Mouse (Mus musculus): Measurements from ENCODE around the gene Klf7. TPM values are rescaled to one million over a fixed set of nuclear protein-coding genes. Genes with fewer than 3 reads are reported as not detected.

Klf7 gene
- total and polyA plus RNA-seq, 3 experiments: 1.6 to 3.1 TPM; not detected in 1

- Histone ChIP-seq H3K9ac (ENCODE audit: control insufficient read depth, low read depth, low read length, poor library complexity, severe bottlenecking) (no peak overlapping the region), H3K4me3 (ENCODE audit: control insufficient read depth in 1 of 2, insufficient read depth in 1 of 2, low read depth in 2 of 2, low read length in 2 of 2) (no peak overlapping the region), H3K27ac (ENCODE audit: control insufficient read depth, low read depth, low read length) (no peak overlapping the region), H3K4me1 (ENCODE audit: control insufficient read depth in 1 of 2, insufficient read depth in 2 of 2, low read length in 2 of 2) (no peaks in the 10 kb centered on the region), H3K79me2 (ENCODE audit: control insufficient read depth, insufficient read depth, low read length, poor library complexity) (no peaks in the 10 kb centered on the region), H3K9me3 (replicated peaks; ENCODE audit: insufficient read depth, low read length) (no peaks in the 10 kb centered on the region), H3K36me3 (ENCODE audit: control insufficient read depth in 1 of 2, insufficient read depth in 2 of 2, low read length in 2 of 2) (no peaks in the 10 kb centered on the region), H3K27me3 (ENCODE audit: control insufficient read depth in 1 of 2, insufficient read depth in 2 of 2, low read length in 2 of 2) (no peaks in the 10 kb centered on the region; a peak in 1 of 4 replicates)
- no peak for DNase-seq (ENCODE audit: low read depth, low spot score)
- TF ChIP-seq HCFC1 (IDR thresholded peaks at IDR 0.05; ENCODE audit: low read depth, low read length) (no peak), ETS1 (IDR thresholded peaks at IDR 0.05; ENCODE audit: low read depth, low read length) (no peak), ZKSCAN1 (IDR thresholded peaks at IDR 0.05; ENCODE audit: low read depth, low read length) (no peak), UBTF (IDR thresholded peaks at IDR 0.05; ENCODE audit: borderline replicate concordance, insufficient read depth, low read depth, low read length) (no peak), POLR2A (IDR thresholded peaks at IDR 0.05; ENCODE audit: control insufficient read depth in 1 of 2, insufficient read depth in 1 of 2, low read depth in 1 of 2, low read length in 2 of 2, poor library complexity in 1 of 2) (no peak), E2F4 (IDR thresholded peaks at IDR 0.05; ENCODE audit: borderline replicate concordance, low read depth, low read length) (no peak), MXI1 (IDR thresholded peaks at IDR 0.05; ENCODE audit: low read depth, low read length) (no peak), ZMIZ1 (IDR thresholded peaks at IDR 0.05; ENCODE audit: low read depth, low read length) (no peak), MYC (IDR thresholded peaks at IDR 0.05; ENCODE audit: low read depth, low read length) (no peak), POLR2AphosphoS2 (IDR thresholded peaks at IDR 0.05; ENCODE audit: low read length) (no peak), CHD1 (IDR thresholded peaks at IDR 0.05; ENCODE audit: low read depth, low read length) (no peak), CHD2 (IDR thresholded peaks at IDR 0.05; ENCODE audit: low read length) (no peak), NRF1 (IDR thresholded peaks at IDR 0.05; ENCODE audit: insufficient read depth, low read depth, low read length, poor library complexity, severe bottlenecking) (no peak), GATA1 (IDR thresholded peaks at IDR 0.05; ENCODE audit: low read depth, low read length) (no peak), ZC3H11A (IDR thresholded peaks at IDR 0.05; ENCODE audit: low read depth, low read length) (no peak), CTCF (IDR thresholded peaks at IDR 0.05 in 2 of 3, conservative IDR thresholded peaks at IDR 0.05 in 1 of 3; ENCODE audit: control insufficient read depth in 1 of 3, insufficient read depth in 1 of 3, low read depth in 2 of 3, low read length in 3 of 3, poor library complexity in 1 of 3, severe bottlenecking in 1 of 3) (no peak), MAZ (IDR thresholded peaks at IDR 0.05; ENCODE audit: low read depth, low read length) (no peak), MAFK (IDR thresholded peaks at IDR 0.05; ENCODE audit: borderline replicate concordance, low read depth, low read length) (no peak), GABPA (IDR thresholded peaks at IDR 0.05; ENCODE audit: low read depth, low read length) (no peak)
Measured at GRCm38 (mm10) chr1:64149185-64149584, 27.1 kb upstream of the Klf7 start.

- Histone ChIP-seq H3K4me3 (ENCODE audit: control insufficient read depth in 1 of 2, insufficient read depth in 1 of 2, low read depth in 2 of 2, low read length in 2 of 2) (no peak overlapping the region), H3K9ac (ENCODE audit: control insufficient read depth, low read depth, low read length, poor library complexity, severe bottlenecking) (no peak overlapping the region), H3K9me3 (replicated peaks; ENCODE audit: insufficient read depth, low read length) (no peaks in the 10 kb centered on the region), H3K79me2 (ENCODE audit: control insufficient read depth, insufficient read depth, low read length, poor library complexity) (no peaks in the 10 kb centered on the region), H3K36me3 (ENCODE audit: control insufficient read depth in 1 of 2, insufficient read depth in 2 of 2, low read length in 2 of 2) (no peaks in the 10 kb centered on the region), H3K27ac (ENCODE audit: control insufficient read depth, low read depth, low read length) (no peak overlapping the region), H3K4me1 (ENCODE audit: control insufficient read depth in 1 of 2, insufficient read depth in 2 of 2, low read length in 2 of 2) (no peaks in the 10 kb centered on the region), H3K27me3 (ENCODE audit: control insufficient read depth in 1 of 2, insufficient read depth in 2 of 2, low read length in 2 of 2) (no peaks in the 10 kb centered on the region; a peak in 1 of 4 replicates)
- no peak for DNase-seq (ENCODE audit: low read depth, low spot score)
- TF ChIP-seq RCOR1 (IDR thresholded peaks at IDR 0.05; ENCODE audit: low read depth, low read length) (no peak), ZNF384 (IDR thresholded peaks at IDR 0.05; ENCODE audit: low read depth, low read length) (no peak), RAD21 (IDR thresholded peaks at IDR 0.05; ENCODE audit: low read depth, low read length) (no peak), GATA1 (IDR thresholded peaks at IDR 0.05; ENCODE audit: low read depth, low read length) (no peak), UBTF (IDR thresholded peaks at IDR 0.05; ENCODE audit: borderline replicate concordance, insufficient read depth, low read depth, low read length) (no peak), MAX (IDR thresholded peaks at IDR 0.05; ENCODE audit: low read length) (no peak), CHD1 (IDR thresholded peaks at IDR 0.05; ENCODE audit: low read depth, low read length) (no peak), ELF1 (IDR thresholded peaks at IDR 0.05; ENCODE audit: low read depth, low read length) (no peak), POLR2AphosphoS2 (IDR thresholded peaks at IDR 0.05; ENCODE audit: low read length) (no peak), TBP (IDR thresholded peaks at IDR 0.05; ENCODE audit: low read depth, low read length) (no peak), USF1 (IDR thresholded peaks at IDR 0.05; ENCODE audit: low read depth, low read length) (no peak), SMC3 (IDR thresholded peaks at IDR 0.05; ENCODE audit: low read depth, low read length) (no peak), ZC3H11A (IDR thresholded peaks at IDR 0.05; ENCODE audit: low read depth, low read length) (no peak), KAT2A (conservative IDR thresholded peaks at IDR 0.05; ENCODE audit: low read depth, low read length) (no peak), TAL1 (IDR thresholded peaks at IDR 0.05; ENCODE audit: low read length) (no peak), ETS1 (IDR thresholded peaks at IDR 0.05; ENCODE audit: low read depth, low read length) (no peak), JUND (IDR thresholded peaks at IDR 0.05; ENCODE audit: low read depth, low read length) (no peak), GABPA (IDR thresholded peaks at IDR 0.05; ENCODE audit: low read depth, low read length) (no peak)
Measured at GRCm38 (mm10) chr1:64142691-64143445, 20.8 kb upstream of the Klf7 start.

Measured in MEL (cell line).